8 mouse cellular contexts compared by ENCODE assay signal in the genomic region with DNA sequence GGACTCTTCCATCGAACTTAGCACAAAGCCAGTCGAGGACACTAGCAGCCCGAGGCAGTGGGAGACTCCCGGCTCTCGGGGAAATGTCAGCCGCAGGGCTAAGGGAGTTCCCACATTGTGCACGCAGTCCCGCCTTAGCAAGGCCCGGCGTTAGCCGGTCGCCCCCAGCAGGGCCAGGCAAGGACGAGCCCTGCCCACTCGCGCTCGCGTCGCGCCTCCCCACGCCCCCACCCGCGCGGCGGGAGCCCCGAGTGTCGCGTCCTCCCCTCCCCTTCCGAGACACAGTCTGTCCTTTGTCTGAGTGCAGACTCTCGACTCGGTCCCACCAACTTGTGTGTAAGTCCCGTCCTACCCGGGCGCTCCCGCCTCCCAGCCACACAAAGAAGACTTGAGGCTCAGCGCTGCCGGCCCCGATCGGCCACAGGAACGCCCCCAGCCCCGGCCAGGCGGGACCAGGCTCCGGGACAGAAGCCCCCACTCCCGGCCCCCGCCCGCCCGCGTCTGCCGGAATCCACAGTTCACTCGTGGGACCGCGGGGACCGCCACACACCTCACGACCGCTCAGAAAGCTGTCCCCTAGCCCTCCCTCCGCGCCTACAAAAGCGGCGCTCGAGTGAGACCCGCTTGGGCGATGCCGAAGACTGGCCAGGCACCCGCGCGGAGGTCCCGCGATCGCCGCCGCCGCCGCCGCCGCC. TPM values are rescaled to one million over a fixed set of nuclear protein-coding genes. Genes with fewer than 3 reads are reported as not detected.
DNase-seq lines count a peak whose midpoint lies in the region; ATAC-seq and TF ChIP-seq lines count a peak whose summit lies in the region.

No protein-coding gene starts in this region.

- H3K9me3 ChIP-seq in ES-Bruce4 (replicated peaks; ENCODE audit: control insufficient read depth, insufficient read depth, low read length, poor library complexity, severe bottlenecking), result no peaks in the 10 kb centered on the region
- no peaks in the 10 kb centered on the region for H3K9me3 ChIP-seq in forebrain, embryonic 15.5 days
- no peaks in the 10 kb centered on the region for H3K9me3 ChIP-seq in lung, embryonic 14.5 days (ENCODE audit: low read depth, low read length)

- no peaks in the 10 kb centered on the region for H3K4me1 ChIP-seq in ES-Bruce4 (ENCODE audit: control insufficient read depth, insufficient read depth, low read length)
- H3K4me1 ChIP-seq in forebrain, embryonic 15.5 days, result peaks cover 37% of the 10 kb centered on the region
- no peaks in the 10 kb centered on the region for H3K4me1 ChIP-seq in lung, embryonic 14.5 days (ENCODE audit: insufficient read depth)

- TF ChIP-seq EP300 in ES-Bruce4 (IDR thresholded peaks at IDR 0.05; ENCODE audit: insufficient read depth, low read depth, low read length), result no peak

- H3K36me3 ChIP-seq in ES-Bruce4 (ENCODE audit: control insufficient read depth, insufficient read depth, low read length, poor library complexity, severe bottlenecking), result no peaks in the 10 kb centered on the region; the same call in 1 of the 2 replicates
- no peaks in the 10 kb centered on the region for H3K36me3 ChIP-seq in forebrain, embryonic 15.5 days
- H3K36me3 ChIP-seq in lung, embryonic 14.5 days (ENCODE audit: insufficient read depth), result no peaks in the 10 kb centered on the region

- intact Hi-C loops in heart, postnatal 25 days (cut with DNase I), result loop anchor here (2.0 kb wide), 1 partner anchor 139 kb away; no protein-coding TSS in a partner anchor

- peak; percentile 77 for ATAC-seq in forebrain, embryonic 15.5 days (replicated peaks)
- ATAC-seq in lung, embryonic 14.5 days (ENCODE audit: insufficient read depth), result peak; percentile 68
- peak; percentile 37 for ATAC-seq in neutrophil, adult 5-6 weeks (ENCODE audit: extremely low read depth, insufficient number of reproducible peaks, low FRiP score, poor library complexity, severe bottlenecking)

- TF ChIP-seq CTCF in ES-Bruce4 (IDR thresholded peaks at IDR 0.05; ENCODE audit: low read depth, low read length), result no peak
- TF ChIP-seq CTCF in layer of hippocampus, adult 2 months (conservative IDR thresholded peaks at IDR 0.05), result no peak
- no peak for TF ChIP-seq CTCF in lung, embryonic 14.5 days (IDR thresholded peaks at IDR 0.05; ENCODE audit: low read depth)

- H3K4me3 ChIP-seq in ES-Bruce4 (ENCODE audit: low read depth, low read length), result peak overlapping the region; percentile 99
- H3K4me3 ChIP-seq in forebrain, embryonic 15.5 days, result peak overlapping the region; percentile 79
- peak overlapping the region; percentile 89 for H3K4me3 ChIP-seq in layer of hippocampus, adult 2 months
- peak overlapping the region; percentile 95 for H3K4me3 ChIP-seq in lung, embryonic 14.5 days (ENCODE audit: low read depth, low read length)

- peak overlapping the region; percentile 82 for H3K4me2 ChIP-seq in forebrain, embryonic 15.5 days (replicated peaks)
- peak overlapping the region; percentile 82 for H3K4me2 ChIP-seq in lung, embryonic 14.5 days

- H3K27me3 ChIP-seq in ES-Bruce4 (ENCODE audit: control insufficient read depth, insufficient read depth, low read length, poor library complexity, severe bottlenecking), result no peaks in the 10 kb centered on the region
- H3K27me3 ChIP-seq in forebrain, embryonic 15.5 days, result no peaks in the 10 kb centered on the region
- no peaks in the 10 kb centered on the region for H3K27me3 ChIP-seq in lung, embryonic 14.5 days (ENCODE audit: insufficient read depth, low read length)

- peak overlapping the region; percentile 41; the same call in 1 of the 2 replicates for H3K27ac ChIP-seq in ES-Bruce4 (ENCODE audit: insufficient read depth, low read length)
- peak overlapping the region; percentile 99 for H3K27ac ChIP-seq in forebrain, embryonic 15.5 days (replicated peaks)
- peak overlapping the region; percentile 83 for H3K27ac ChIP-seq in layer of hippocampus, adult 2 months
- H3K27ac ChIP-seq in lung, embryonic 14.5 days (ENCODE audit: low read depth), result peak overlapping the region; percentile 100

- TF ChIP-seq POLR2A in ES-Bruce4 (IDR thresholded peaks at IDR 0.05; ENCODE audit: insufficient read depth, low read length), result no peak

- peak overlapping the region; percentile 97 for H3K9ac ChIP-seq in ES-Bruce4 (ENCODE audit: low read depth, poor library complexity, severe bottlenecking)
- H3K9ac ChIP-seq in forebrain, embryonic 15.5 days (replicated peaks), result peak overlapping the region; percentile 96
- peak overlapping the region; percentile 99 for H3K9ac ChIP-seq in lung, embryonic 14.5 days

- WGBS in forebrain, embryonic 15.5 days, result under 1% methylated on average over 67 of the region's 74 CpGs
- under 1% methylated on average over 74 of the region's 74 CpGs for WGBS in lung, embryonic 14.5 days

- peak; percentile 76 for DNase-seq in cerebellum, adult 11-12 months
- peak; percentile 57 for DNase-seq in heart, postnatal 25 days (ENCODE audit: low spot score)
- DNase-seq in layer of hippocampus, adult 2 months (ENCODE audit: low spot score in 2 of 2), result peak; percentile 41 to 46
- peak; percentile 82 for DNase-seq in lung, embryonic 14.5 days
- peak; percentile 69 to 76 for DNase-seq in thymus, adult 18-20 months

RNA-seq across cellular contexts. Expression of gene Ezh2, which starts 0.9 kb away (rescaled TPM):
- 186 and 194 TPM in 2 replicates for polyA plus RNA-seq in ES-Bruce4 (2011; ENCODE audit: insufficient read depth, insufficient read length, low read depth, missing spikeins)
- polyA plus RNA-seq in forebrain, embryonic 15.5 days (2015; fragmentation: Nextera tagmentation; extraction: Ambion mirVana), result 156 and 165 TPM in 2 replicates
- total RNA-seq in heart, postnatal 25 days (2021), result 10 to 100 TPM in 1 of 2 experiments, 1 to 10 TPM in 1; 9.9 to 12.3 TPM
- 10 to 100 TPM; 16.0 to 17.4 TPM for total RNA-seq in layer of hippocampus, adult 2 months (2021)
- 102 TPM in 2 replicates for polyA plus RNA-seq in lung, embryonic 14.5 days (2014; fragmentation: Nextera tagmentation; extraction: Ambion mirVana)
- total RNA-seq in neutrophil, adult 5-6 weeks (2017), result 37.0 and 40.3 TPM in 2 replicates

Comparison
In these comparisons a context has a peak if more than half of its experiments do, and no peak if none do; other contexts are left out.
1. Peak in every context shown above with its lines: DNase-seq, ATAC-seq, H3K4me3 ChIP-seq and H3K27ac ChIP-seq.
2. H3K27ac ChIP-seq: peak in every context shown above with its lines; median percentile 100 in lung, embryonic 14.5 days; 99 in forebrain, embryonic 15.5 days; 83 in layer of hippocampus, adult 2 months; 41 in ES-Bruce4.